Mouse (Mus musculus) NIH3T3 (cell line): Measurements from ENCODE around the gene Rnf169.

Experiments used
- DNase-seq: peaks from one replicate; pipeline ENCODE4 v3.0.0-alpha.2; 2012; ENCODE audit warnings: low read depth

Gene Rnf169

DNA sequence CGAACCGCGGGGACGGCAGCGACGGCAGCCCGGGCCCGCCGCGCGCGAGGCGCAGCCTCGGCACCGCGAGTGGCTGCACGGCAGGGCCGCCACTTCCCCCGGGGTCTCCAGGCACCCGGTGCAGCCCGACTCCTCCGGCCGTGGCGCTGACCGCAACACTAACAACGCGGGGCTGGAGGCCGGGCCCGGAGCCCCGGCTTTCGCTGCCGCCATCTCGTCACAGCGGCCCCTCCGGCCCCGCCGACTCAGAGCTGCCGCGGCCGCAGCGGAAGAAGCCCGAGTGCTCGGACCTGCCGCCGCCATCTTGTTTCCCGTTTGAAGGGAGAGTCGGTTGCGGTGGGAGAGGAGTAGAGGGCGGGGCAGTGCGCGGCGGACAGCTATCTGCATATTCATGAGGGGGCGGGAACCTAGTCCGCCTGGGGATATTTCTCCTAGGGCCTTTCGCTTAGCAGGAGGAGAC is at the start of gene Rnf169:
Rnf169 (minus strand) TSS at position 317 of the 460 bp plus-strand sequence.
- peak; percentile 92 for DNase-seq

DNA sequence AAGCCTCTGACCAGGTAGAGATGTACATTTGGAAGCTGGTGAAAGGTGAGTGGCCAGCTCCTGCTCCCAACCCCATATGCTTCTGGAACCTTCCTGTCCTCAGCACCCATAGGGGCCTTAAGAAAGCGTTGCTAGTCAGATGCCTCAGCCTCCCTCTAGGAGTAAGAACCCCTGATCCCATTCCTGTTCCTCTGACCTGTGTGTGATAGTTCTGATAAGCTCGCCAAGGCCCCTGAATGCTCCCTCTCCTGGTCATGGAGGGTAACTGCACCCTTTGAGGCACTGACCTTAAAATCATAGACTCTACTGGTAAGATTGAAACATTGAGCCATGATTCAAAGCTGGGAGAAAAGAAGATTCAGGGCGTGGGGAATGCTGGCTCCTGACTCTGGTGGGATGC is 49.1 kb upstream of the Rnf169 start:
- DNase-seq = peak; percentile 56

DNA sequence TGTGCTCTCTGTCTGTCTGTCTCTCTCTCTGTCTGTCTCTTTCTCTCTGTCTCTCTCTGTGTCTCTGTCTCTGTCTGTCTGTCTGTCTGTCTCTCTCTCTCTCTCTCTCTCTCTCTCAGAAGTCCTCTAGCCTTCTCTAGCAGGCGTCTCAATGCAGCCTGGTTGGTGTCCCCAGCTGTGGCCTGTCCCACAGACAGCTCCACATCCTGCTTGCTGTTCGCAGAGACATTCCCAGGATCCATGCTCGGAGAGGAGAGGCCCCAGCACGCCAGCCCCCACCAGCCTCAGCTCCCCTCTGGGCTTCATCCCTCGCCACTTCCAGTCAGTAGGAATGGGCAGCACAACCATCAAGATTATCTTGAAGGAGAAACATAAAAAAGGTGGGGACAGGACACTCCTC is 47.1 kb upstream of the Rnf169 start:
- no peak for DNase-seq

DNA sequence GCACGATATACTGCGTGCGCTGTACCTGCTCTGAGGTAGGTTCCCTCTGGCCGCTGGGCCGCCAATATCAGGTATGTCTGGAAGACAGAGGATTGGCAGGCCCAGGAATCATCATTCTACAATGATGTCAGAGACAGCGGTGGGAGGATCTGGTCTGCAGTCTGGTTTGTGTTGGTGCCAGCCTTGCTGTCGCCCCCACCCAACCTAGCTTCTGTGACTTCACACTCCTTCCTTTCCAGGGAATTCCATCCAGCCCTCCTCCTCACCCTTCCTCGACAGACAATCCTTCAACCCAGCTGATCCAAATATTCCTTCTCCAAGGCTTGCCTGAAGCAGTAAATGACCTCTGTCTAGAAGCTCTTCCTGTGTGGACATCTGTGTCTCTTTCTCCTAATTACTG is 36.8 kb upstream of the Rnf169 start:
- no peak for DNase-seq

DNA sequence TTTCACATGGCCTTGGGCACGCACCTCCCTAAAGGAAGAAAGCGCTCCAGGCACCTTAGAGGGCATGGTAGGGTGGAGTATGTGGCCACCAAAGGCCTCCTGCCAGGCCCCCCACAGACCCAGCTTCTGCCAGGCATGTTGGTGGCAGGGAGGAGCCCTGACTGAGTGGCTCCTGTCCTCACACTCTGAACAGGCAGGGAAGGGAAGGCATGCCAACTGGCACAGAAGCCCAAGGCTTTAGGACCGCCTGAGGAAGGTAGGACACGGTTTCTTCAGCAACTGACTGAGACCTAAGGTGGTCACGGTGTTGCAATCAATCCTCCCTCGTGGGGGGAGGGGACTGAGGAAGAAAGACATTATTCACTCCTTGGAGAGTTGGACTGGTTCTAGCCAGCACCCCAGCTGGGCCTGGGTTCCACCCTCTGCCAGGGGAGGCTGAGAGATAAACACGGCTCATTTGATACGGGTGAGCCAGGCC is 33.9 kb upstream of the Rnf169 start:
- peak; percentile 10 for DNase-seq

DNA sequence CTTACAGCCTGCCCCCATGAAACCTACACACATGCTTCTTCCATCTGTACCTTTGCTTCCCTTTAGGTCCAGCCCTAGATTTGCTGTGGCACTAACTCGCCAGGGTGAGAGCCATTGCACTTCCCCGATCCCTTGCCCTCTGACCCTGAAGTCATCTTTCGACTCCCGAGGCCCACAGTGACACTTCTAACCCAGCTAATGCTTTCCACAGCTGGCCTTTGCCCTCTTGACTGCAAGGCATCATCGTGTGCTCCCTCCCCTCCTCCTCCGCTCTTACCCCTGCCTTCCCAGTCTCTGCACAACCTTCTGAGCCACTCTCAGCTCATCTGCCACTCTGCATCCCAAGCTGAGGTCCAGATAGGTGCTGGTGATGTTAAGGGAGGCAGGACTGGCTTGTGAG is 32.3 kb upstream of the Rnf169 start:
- DNase-seq = no peak

DNA sequence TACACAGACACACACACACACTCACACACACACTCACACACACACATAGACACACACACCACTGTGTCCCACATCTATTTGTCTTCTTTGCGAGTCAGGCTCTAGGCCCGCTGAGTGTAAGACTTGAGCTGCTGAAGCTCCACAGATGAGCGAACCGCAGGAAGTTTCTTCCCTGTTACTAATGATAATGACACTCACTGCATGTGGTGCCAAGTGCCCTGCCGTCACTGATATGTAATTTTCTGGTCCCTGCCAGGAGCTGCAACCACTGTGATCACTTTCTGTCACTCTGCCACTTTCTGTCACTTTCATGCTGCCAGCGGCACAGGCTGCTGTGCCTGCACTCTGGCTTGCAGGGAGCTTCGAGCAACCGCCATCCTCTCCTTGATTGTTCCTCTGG is 31.8 kb upstream of the Rnf169 start:
- no peak for DNase-seq

DNA sequence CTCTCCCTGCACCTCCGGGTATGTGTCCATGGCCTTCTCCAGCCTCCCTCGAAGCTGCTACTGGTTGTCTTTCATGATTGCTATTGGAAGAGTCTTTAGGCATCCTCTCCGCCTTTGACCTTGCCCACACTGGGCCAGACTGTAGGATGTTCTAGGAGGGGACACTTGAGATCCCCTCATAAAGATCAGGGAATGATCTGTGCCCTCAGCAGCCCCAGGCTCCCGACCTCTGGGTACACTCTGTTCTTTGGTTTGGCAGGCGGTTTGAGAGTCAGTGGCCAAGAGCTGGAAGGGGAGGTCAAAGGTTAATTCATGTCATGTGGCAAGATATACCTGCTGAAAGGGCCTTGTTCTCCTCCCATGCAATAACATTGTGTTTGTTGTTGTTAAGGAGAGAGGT is 30.5 kb upstream of the Rnf169 start:
- DNase-seq = no peak

DNA sequence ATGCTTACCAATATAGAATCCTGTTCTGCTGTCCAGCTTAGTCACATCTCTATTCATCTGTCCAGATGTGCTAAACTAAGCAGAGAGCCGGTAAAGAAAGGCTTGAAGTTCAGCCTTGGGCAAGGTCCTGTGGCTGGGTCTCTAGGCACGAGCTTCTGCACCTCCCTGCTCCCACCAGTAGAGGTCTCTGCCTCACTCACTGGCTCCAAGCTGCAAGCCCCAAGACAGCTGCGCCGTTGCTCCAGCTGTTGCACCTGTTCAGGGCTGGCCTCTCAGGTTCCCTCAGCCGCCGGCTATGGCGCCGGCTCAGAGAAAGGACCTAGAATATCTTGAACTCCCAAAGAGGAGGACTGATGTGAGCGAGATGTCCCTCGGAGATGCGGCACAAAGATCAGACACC is 29.4 kb upstream of the Rnf169 start:
- peak; percentile 71 for DNase-seq

DNA sequence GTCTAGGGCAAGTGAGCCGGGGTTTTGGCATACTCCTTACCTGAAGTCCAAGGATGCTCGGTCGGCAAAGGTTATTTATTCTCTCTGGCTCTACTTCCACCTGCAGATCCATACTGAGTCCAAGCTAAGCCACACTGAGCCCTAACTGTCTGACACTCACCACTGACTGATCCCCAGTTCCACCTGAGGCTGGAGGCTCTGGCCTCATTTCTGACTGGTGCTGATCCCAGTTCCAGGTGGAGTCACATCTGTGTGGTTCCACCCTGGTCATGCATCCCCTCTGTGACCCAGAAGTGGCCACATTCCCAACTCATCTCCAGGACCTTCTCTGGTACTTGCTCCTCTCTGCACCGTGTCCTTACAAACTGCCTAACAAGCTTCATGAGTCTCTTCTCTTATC is 28.5 kb upstream of the Rnf169 start:
- DNase-seq = no peak

DNA sequence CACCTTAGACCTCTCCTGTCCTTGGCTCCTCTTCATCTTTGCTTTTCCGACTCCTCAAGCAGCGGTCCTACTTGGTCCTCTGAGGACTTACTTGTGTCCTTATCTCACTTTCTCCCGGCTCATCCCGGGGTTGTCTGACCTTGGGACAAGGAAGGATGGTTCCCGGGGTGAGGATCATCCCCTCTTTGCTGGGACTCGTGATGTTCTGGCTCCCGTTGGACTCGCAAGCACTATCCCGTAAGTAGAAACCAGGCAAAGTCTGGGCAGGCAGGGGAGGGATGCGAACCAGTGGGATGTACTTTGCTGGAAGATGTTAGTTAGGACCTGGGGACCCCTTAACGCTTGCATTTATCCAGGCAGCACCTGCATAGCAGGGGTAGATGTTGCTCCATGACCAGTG is 26.2 kb upstream of the Rnf169 start:
- no peak for DNase-seq

DNA sequence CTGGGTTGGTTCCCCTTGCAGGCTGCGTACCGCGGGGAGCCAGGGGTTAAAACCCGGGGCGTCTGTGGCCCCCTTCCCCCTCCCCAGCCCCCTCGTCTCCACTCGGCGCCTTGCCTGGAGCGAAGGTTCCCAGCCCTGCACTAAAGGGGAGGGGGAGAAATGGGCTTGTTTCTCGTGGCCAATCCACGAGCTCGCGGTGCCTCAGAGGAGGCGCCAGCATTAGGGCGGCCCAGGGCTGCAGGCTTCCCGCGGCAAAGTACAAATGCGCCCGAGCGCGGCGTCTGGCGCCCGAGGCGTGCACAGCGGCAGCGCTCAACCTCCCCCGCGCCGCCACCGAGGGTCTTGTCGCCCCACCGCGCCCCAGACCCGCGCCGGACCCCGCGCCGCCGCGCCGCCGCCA is 25.5 kb upstream of the Rnf169 start, which contains the start of gene Chrdl2:
Chrdl2 (plus strand) TSS at position 383 of the 400 bp plus-strand sequence.
- no peak for DNase-seq

DNA sequence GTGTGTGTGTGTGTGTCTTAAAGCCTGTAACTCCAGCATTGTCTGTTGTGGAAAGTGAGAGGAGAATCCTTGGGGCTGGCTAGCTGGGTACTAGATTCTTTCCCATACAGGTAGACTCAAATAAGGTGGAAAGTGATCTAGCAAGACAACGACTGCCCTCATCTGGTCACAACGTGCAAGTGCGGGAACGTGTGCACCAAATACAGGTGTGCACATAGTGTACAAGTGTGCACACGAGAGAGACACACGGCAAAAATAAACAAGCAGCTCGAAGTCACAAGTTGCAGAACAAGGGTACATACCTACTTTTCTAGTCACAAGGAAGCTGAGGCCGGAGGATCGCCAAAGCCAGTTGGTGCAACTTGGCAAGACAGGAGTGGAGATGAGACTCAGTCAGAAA is 23.5 kb upstream of the Rnf169 start:
- no peak for DNase-seq

DNA sequence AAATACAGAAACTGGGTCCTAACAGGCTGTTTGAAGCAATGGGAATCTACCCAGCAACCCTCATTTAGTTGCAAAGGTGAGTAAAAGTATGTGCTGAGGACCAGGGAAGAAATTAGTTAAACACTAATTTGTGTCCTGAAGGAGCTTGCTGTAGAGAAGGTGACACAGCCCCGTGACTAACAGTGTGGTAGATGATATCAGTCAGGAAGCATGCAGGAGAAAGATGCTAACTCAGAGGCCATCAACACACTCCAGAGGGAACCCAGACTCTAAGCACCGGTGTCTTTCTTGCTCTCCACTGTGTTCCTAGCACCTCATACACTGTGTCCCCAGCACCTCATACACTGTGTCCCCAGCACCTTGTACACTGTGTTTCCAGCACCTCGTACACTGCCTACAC is 18.4 kb upstream of the Rnf169 start:
- no peak for DNase-seq

DNA sequence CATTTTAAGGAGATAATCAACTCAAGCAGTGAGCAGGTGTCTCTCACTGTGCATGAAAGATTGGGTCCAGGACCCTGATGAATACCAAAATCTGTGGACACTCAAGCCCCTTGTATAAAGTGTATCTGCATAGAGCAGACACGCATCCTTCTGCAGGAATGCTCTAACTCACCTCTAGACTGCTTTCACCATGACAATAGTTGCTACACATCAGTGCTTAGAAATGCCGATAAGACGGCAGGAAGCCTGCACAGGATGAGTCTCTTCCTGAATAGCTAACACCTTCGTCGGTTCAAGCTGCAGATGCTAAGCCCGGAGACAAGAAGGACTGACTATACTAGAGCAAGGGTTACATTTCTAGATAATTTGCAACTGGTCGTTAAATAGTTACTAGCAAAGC is 14.9 kb upstream of the Rnf169 start:
- no peak for DNase-seq

DNA sequence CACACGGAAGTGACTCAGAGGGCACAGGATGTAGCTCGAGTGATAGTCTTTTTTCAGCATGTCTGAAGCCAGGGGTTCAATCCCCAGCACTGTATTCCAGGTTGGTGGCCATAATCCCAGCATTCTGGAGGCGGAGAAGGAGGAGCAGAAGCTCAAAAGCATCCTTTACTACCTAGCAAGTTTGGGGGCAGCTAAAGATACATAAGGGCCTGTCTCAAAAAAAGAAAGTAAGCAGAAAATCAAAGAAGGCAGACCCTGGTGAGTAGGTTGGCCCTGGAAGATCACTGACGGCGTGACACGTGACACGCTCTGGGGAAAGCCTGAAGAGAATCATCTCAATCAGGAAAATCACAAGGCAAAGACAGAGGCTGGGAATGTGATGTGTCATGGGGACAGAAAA is 12.9 kb upstream of the Rnf169 start:
- no peak for DNase-seq

DNA sequence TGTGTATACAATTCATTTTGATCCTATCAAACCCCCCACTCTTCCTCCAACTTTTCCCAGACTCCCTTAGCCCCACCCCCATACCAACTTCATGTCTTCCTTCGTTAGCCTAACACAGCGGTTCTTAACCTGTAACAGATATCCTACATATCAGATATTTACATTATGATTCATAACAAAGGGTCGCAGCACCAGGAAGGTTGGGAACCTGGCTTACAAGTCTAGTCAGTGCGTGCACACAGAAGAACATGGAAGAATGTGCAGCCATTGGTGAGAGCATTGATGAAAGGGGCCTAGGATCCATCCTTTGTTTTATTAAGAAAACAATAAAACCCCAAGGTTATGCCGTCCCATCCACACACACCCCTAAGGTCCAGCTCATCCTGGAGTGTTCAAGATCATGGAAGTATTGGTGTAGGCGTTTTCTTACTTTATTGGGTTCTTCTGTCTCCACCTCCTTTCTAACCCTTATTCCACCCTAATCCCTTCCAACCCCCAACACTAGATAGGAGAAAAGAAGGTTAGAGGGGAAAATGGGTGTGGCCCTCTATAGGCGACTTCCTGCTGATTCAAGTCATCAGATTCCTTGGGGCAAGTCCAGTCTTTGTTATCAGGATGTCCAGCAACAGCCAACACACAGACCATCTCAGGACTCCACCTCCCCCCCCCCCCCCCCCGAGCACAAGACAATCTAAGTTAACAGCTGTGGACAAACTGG is 10.9 kb upstream of the Rnf169 start:
- DNase-seq = no peak

DNA sequence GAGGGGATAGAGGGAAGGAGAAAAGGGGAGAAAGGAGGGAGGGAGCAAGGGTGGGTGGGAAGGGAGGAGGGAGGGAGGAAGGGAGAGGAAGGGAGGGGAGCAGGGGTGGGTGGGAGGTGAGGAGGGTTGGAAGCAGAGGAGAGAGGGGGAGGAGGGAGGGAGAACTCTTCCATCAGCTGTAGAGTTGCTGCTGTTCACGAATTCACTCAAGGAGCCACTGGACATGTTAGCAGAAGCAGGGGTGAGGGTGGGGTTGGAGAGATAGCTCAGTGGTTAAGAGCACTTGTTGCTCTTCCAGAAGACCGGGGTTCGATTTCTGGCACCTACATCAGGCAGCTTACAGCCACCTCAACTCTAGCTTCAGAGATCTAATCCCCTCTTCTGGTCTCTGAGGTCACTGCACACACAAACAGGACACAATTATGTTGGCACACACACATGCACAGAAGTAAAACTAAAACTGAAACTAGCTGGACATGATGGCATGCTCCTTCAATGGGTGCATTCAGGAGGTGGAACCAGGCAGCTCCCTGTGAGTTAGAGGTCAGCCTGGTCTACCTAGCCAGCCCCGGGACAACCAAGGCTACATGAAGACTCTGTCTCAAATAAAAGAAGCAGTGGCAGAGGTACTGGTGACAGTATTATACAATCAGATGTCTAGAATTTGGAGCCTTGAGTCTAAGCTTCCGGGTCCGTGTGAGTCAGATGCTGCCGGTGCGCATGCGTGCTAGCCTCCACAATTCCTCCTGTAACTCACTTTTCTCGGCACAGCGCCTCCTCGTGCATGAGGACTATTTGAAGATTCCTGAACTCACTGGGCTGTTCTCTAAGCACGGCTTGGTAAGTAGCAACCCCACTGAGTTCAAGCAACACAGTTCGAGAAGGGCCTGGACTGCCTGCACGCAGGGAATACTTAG is 9.9 kb upstream of the Rnf169 start:
- DNase-seq = no peak

DNA sequence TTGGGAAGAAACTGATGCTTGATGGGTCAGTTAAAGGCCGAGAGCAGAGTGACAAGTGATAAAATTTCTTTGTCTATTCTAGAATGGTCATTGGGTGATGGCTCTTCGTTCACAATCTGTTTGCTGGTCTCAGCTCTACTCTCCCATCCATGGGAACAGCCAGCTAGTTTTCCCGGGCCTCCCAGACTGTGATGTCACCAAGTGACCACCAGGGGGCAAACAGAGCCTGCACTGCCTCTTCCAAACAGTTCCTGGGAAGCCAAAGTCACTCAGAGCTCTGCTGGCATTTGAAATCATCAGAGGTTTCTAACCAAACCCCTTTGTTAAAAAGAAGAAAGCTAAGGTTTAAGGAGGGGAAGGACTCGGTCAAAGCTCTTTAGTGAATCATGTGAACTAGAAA is 8.5 kb upstream of the Rnf169 start:
- DNase-seq = peak; percentile 83

DNA sequence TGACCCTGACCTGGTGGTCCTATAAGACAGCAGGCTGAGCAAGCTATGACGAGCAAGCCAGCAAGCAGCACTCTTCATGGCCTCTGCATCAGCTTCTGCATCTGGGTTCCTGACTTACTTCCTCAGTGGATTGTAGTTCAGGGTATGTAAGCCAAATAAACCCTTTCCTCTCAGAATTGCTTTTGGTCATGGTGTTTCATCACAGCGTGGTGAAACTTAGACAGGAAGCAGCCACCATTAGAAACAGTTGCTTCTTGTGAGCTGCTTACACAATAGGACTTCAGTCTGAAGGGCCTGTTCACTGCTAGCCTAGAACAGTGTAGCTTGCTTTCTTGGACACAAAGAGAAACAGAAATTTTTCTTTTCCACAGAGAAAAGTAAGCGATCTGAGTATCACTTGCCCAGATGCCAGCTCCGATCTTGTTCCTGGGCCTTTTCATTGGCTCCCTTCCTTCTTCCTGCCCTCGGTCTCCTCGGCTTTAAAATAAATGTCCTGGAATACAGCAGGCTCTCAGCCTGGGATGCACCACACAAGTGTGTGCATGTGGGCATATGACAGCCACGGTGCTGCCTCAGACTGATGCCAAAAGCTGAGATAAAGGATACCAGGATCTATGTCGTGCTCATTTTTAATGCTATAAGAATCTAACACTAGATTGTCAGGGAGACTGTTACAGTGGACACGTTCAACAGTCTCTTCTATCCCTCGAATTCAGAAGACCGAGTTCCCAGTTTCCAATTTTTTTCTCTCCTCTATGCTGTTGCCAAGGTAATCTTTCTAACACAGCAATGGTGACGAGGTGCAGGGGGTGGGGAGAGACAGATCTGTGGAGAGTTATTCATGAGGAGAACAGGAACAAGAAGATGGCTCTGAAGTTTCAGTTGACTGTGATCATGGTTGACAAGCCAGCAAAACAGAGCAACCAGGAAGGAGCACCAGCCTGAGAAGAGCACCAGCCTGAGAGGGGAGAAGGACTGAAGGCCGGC is 2.3 kb upstream of the Rnf169 start:
- no peak for DNase-seq

DNA sequence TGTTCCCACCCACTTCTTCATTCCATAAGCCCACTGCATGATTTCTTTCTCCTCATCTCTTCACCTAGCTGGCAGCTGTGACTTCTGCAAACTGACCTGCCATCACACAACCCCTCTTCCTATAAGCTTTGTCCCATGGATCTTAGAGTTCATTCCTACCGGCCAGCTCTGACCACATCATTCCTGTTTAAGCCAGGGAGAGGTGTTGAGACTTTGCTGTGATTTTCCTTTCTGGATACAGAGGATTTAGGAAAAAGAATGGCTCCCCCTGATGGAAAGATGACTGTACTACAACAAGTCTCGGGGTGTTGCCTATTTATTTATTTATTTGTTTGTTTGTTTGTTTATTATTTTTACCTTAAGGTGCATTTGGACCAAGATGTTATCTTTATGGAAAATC is 1.1 kb upstream of the Rnf169 start:
- peak; percentile 70 for DNase-seq
